Mouse (Mus musculus): ENCODE results near the gene Epha2. TPM values are rescaled to one million over a fixed set of nuclear protein-coding genes. Genes with fewer than 3 reads are reported as not detected.

Epha2 gene
- polyA plus RNA-seq, 1 experiment, result 6.4 TPM

DNA sequence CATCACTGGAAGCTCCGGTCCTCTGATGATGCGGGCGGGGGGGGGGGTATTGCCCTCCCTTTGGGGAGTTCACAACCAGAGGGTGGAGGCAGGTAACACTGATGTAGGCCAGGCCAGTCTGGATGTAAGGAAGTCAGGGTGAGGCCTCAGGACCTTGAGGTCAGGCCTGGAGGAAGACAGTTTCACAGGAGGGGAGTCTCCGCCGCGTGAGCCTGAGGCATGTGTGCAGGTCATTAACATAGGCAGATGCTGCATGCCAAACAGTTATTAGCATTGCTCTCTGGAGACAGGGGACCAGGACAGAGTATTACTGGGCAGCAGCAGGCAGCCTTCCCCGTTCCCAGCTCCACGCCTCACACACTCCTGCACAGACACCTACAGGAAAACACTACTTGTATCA, 12.9 kb upstream of the Epha2 start:
- TF ChIP-seq POLR2A (IDR thresholded peaks at IDR 0.05; ENCODE audit: borderline replicate concordance, extremely low read depth, insufficient read depth, insufficient read length, poor library complexity, severe bottlenecking), result no peak
- no peak for TF ChIP-seq CTCF (IDR thresholded peaks at IDR 0.05; ENCODE audit: borderline replicate concordance, extremely low read depth, insufficient read depth, insufficient read length)
- no peak for DNase-seq (ENCODE audit: low read depth)

- DNase-seq (ENCODE audit: low read depth), result peak; percentile 37
- TF ChIP-seq POLR2A (IDR thresholded peaks at IDR 0.05; ENCODE audit: borderline replicate concordance, extremely low read depth, insufficient read depth, insufficient read length, poor library complexity, severe bottlenecking), result no peak
- TF ChIP-seq CTCF (IDR thresholded peaks at IDR 0.05; ENCODE audit: borderline replicate concordance, extremely low read depth, insufficient read depth, insufficient read length), result no peak
Observed at GRCm38 (mm10) chr4:141291571-141292375, 9.3 kb upstream of the Epha2 start.

- no peak for TF ChIP-seq CTCF (IDR thresholded peaks at IDR 0.05; ENCODE audit: borderline replicate concordance, extremely low read depth, insufficient read depth, insufficient read length)
- no peak for TF ChIP-seq POLR2A (IDR thresholded peaks at IDR 0.05; ENCODE audit: borderline replicate concordance, extremely low read depth, insufficient read depth, insufficient read length, poor library complexity, severe bottlenecking)
Observed at GRCm38 (mm10) chr4:141295774-141296186, 5.3 kb upstream of the Epha2 start.

GRCm38 (mm10) chr4:141297934-141298333, 3.1 kb upstream of the Epha2 start:
- DNase-seq (ENCODE audit: low read depth), result no peak
- TF ChIP-seq POLR2A (IDR thresholded peaks at IDR 0.05; ENCODE audit: borderline replicate concordance, extremely low read depth, insufficient read depth, insufficient read length, poor library complexity, severe bottlenecking), result no peak
- TF ChIP-seq CTCF (IDR thresholded peaks at IDR 0.05; ENCODE audit: borderline replicate concordance, extremely low read depth, insufficient read depth, insufficient read length), result no peak

More at GRCm38 (mm10) chr4:141295774-141296186, 5.3 kb upstream of the Epha2 start:
- DNase-seq (ENCODE audit: low read depth), result no peak

GRCm38 (mm10) chr4:141299356-141299755, 1.7 kb upstream of the Epha2 start:
- TF ChIP-seq POLR2A (IDR thresholded peaks at IDR 0.05; ENCODE audit: borderline replicate concordance, extremely low read depth, insufficient read depth, insufficient read length, poor library complexity, severe bottlenecking), result no peak
- no peak for TF ChIP-seq CTCF (IDR thresholded peaks at IDR 0.05; ENCODE audit: borderline replicate concordance, extremely low read depth, insufficient read depth, insufficient read length)
- no peak for DNase-seq (ENCODE audit: low read depth)

DNA sequence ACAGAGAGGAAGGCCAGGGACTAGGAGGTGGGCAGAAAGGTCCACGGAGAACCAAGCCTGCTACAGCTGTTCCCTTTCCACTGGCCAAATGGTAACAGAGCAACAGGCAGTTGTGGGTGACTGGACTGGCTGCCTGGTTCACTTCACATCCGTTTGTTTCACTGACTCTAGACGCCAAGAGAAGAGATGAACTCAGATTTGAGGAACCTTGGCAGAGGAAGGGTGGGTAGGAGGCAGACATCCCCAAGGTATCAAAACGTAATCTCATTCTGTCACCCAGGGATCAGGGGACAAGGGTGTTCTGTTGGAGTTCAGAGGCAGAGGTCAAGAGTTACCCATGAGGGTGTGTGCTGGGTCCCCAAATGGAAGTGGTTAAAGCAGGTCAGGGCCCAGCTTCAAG, 844 bp upstream of the Epha2 start:
- no peak for DNase-seq (ENCODE audit: low read depth)
- no peak for TF ChIP-seq CTCF (IDR thresholded peaks at IDR 0.05; ENCODE audit: borderline replicate concordance, extremely low read depth, insufficient read depth, insufficient read length)
- TF ChIP-seq POLR2A (IDR thresholded peaks at IDR 0.05; ENCODE audit: borderline replicate concordance, extremely low read depth, insufficient read depth, insufficient read length, poor library complexity, severe bottlenecking), result no peak

DNA sequence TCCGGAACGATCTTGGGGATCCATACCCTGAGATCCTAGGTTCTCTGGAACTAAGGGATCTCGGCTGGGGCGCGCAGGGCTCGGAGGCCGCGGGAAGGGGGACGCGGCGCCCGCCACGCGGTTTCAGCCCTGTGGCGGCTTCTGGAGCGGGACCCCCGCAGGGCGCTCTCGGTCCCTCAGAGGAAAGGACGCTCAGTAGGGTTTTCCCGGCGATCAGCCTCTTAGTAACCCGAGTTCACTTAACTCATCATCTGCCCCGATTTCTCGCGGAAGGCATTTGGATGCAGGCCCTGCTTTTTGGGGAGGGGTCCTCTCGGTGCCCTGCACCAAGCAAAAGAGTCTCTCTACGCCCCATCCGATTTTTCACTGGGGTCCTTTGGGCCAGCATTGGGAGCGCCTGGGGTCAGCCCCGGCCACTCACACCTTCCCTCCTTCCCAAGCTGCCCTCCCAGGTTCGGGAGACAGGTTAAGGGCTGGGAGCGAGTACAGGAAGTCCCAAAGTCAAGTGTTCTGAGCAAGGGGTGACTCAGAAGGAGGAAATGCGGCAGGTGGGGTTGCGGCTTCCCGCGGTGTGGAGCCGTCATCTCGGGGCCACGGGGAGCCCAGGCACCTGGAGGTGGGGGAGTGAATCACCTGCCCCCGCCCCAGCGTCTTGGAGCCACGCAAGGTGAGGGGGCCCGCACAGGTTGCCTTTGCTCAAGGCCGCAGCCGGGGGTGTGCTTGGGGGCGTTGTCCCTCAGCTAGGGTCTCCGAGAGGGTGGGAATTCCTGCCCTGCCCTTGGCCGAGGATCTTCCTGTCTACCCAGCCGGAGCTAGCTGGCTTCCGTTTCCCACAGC, 769 bp downstream of the Epha2 start:
- no peak for TF ChIP-seq POLR2A (IDR thresholded peaks at IDR 0.05; ENCODE audit: borderline replicate concordance, extremely low read depth, insufficient read depth, insufficient read length, poor library complexity, severe bottlenecking)
- no peak for TF ChIP-seq CTCF (IDR thresholded peaks at IDR 0.05; ENCODE audit: borderline replicate concordance, extremely low read depth, insufficient read depth, insufficient read length)
- no peak for DNase-seq (ENCODE audit: low read depth)

DNA sequence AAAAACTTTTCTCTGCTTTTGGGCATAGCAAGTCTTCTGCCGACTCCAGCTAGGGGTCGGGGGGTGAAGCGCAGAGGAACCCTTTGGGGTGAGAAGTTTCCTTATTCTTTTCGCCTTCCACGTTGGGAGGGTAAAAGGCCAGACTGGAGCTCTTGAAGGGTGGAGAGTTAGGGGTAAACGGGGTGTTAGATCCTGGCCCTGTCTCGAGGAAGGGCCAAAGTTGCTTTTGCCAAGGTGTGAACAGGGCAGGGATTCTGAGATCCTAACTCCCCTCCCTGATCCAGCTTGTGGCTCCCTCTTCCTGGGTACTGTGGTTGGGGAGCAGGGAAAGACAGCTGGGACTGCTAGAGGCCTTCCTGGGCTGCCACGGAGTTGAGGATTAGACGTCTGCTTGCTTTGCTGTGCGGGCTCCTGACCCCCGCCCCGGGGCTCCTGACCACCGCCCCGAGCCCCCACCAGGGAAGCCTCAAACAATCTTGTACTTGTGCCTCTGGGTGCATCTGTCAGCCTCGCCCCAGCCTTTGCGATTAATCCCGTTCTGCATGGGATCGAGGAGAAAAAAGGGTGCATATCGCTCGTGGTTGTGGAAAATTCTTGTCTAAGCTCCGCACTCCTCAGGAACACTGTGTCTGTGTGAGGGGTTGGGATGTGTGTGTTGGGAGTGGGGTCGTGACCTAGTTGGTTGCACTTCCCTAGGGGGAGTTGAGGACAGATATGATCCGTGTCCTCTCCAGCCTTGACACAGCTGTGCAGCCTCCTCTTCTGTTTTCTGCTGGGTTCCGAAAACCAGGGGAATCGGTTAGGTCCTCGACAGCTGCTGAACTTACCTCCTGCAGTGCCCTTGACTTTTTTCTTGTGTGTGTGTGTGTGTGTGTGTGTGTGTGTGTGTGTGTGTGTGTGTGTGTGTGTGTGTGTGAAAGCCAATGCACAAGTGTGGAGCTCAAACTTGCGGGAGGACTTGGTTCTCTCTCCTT, 1.7 kb downstream of the Epha2 start:
- TF ChIP-seq POLR2A (IDR thresholded peaks at IDR 0.05; ENCODE audit: borderline replicate concordance, extremely low read depth, insufficient read depth, insufficient read length, poor library complexity, severe bottlenecking) (no peak), CTCF (IDR thresholded peaks at IDR 0.05; ENCODE audit: borderline replicate concordance, extremely low read depth, insufficient read depth, insufficient read length) (no peak)
- DNase-seq (ENCODE audit: low read depth), result no peak

DNA sequence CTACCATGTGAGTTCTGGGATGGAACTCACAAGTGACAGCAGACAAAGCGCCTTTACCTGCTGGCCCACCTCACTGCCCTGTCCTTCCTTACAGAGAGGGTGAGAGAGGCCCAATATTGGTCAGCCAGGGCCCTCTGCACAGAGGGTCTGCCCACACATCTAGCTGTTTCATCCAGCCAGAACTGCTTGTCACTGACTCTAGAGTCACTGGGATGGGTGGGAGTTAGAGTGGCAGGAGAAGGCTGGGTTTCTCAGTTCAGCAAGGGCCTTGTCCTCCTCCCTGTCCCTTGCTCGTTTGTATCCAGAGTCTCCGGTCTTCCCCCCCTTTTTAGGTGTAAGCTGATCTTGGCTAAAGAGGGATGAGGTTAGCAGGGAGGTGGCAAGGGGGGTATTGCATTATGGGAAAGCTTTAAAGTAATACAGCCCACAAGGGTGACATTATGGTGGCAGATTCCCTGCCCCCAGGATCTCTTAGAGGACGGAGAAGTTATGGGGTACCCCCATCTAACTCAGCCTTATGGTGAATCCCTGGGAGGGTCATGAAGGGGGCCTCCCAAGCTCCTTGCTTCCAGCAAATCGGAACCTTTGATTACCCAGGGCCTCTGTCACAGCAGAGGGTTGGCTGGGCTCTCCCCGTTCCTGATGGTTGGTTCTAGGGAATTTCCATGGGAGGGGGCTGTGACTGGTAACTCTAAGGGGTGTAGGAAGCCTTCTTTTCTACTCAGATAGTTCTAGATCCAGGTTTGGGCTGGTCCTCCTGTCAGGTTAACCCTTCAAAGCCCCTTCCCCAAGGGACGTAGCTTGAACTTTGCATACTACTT, 2.6 kb downstream of the Epha2 start:
- TF ChIP-seq POLR2A (IDR thresholded peaks at IDR 0.05; ENCODE audit: borderline replicate concordance, extremely low read depth, insufficient read depth, insufficient read length, poor library complexity, severe bottlenecking) (no peak), CTCF (IDR thresholded peaks at IDR 0.05; ENCODE audit: borderline replicate concordance, extremely low read depth, insufficient read depth, insufficient read length) (no peak)
- DNase-seq (ENCODE audit: low read depth), result no peak

DNA sequence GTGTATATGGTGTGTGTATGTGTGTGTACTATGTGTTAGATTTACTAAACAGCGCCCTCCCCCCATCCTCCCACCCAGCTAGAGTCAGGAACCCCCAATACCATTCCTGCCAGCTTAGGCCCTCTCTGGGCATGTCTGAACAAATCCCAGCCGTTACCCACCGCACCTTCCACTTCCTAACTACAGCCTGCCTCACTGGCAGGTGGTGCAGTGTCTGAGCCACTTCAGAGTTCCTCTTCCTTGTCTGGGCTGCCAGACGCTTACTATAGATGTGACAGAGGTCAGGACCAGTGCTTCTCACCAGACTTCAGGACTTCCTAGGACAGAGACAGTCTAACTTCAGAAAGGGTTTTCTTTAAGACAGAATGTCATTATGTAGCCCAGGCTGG, 3.2 kb downstream of the Epha2 start:
- no peak for DNase-seq (ENCODE audit: low read depth)
- TF ChIP-seq POLR2A (IDR thresholded peaks at IDR 0.05; ENCODE audit: borderline replicate concordance, extremely low read depth, insufficient read depth, insufficient read length, poor library complexity, severe bottlenecking) (no peak), CTCF (IDR thresholded peaks at IDR 0.05; ENCODE audit: borderline replicate concordance, extremely low read depth, insufficient read depth, insufficient read length) (no peak)

Measured in brain, embryonic 14.5 days (tissue).